Mouse (Mus musculus): ENCODE measurements around the gene Cd82. TPM values are rescaled to one million over a fixed set of nuclear protein-coding genes. Genes with fewer than 3 reads are reported as not detected.
A peak's percentile ranks its signal among the peaks of the same experiment; 100 is the strongest.

Cd82 gene
- total RNA-seq, 1 experiment from 2014 or later, result 203 TPM

DNA sequence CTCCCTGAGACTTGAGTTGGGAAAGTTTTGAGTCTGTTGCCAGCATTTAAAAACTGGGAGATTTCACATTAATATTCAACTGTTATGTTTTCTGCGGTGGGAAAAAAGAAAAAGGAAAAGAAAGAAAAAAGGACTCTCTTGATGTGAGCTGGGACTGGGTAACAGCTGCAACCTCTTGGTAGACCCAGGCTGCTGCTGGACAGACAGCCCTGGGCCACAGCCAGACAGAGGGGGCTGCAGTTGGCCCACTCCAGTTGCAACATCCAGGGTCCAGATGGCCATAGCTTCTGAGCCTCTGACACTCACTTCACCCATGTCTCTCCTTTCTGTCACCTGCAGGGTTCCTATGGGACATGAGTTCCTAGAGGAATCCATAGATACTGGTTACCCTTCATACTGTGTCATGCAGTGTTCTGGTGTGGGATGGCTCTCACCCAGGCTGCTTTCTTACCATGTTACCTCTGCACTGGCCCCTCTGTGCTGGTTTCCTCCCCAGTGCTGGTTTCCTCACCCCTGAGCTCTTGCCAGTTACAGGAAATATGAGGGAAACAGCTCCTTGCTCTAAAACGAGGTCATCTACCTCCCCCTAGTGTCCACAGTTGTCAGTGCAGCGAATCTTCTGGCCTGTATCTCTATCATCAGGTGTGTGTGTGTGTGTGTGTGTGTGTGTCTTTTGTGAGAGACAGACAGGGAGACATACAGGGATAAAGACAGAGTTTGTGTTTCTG, 8.1 kb upstream of the Cd82 start:
- ATAC-seq (replicated peaks; ENCODE audit: insufficient number of reproducible peaks, low FRiP score, low TSS enrichment, poor library complexity, severe bottlenecking), result peak; percentile 73

DNA sequence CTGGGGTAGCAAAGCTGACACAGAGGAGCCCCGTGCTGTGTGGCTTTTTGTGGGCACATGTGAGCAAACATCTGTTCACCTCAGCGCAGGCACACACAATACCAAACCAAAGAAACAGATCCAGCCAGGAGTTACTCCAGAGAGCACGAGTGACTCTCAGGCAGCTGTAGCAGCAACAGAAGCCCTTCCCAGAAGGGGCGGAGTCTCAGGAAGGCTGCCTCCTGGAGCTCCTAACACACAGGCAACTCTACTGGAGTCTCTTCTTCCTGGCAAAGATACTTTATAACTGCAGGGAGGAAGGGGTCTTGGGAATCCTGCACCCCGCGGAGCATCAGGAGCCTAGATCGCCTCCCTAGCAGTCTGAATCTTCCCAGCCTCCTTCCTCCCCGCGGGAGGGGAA, 7.2 kb upstream of the Cd82 start:
- ATAC-seq (replicated peaks; ENCODE audit: insufficient number of reproducible peaks, low FRiP score, low TSS enrichment, poor library complexity, severe bottlenecking), result no peak

DNA sequence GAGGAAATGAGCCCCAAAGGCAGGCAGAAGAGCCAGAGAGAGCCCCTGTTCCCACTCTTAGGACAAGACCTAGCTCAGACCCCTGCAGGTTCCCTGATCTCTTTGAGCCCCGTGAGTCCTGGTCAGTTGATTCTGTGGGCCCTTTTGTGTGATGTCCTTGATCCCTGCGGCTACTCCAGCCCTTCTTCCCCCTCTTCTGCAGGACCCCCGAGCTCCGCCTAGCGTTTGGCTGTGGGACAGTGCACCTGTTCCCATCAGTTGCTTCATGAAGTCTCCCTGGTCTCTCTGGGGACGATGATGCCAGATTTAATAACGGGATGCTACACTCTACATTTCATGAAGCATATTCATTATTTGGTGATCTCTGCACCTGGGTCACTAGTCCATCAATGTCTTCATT, 6.2 kb upstream of the Cd82 start:
- no peak for ATAC-seq (replicated peaks; ENCODE audit: insufficient number of reproducible peaks, low FRiP score, low TSS enrichment, poor library complexity, severe bottlenecking)

DNA sequence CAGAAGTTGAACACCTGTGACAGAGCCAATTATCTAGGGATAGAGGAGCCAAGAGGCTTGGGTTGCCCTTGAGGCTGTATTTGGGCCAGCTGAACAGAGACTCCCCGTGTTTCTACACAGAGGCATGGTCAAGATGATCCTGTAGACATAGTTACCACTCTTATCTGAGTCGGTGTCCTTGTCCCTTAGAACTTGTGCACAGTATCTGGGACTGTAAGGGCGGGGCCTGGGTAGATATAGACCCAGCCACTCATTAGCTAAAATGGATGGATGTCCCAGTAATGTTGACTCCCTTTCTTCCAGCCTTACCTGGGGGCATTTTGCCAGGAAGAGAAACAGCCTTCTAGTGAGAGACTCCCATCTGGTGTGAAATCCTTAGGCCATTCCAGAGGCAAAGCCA, 3.4 kb upstream of the Cd82 start:
- ATAC-seq (replicated peaks; ENCODE audit: insufficient number of reproducible peaks, low FRiP score, low TSS enrichment, poor library complexity, severe bottlenecking), result no peak

DNA sequence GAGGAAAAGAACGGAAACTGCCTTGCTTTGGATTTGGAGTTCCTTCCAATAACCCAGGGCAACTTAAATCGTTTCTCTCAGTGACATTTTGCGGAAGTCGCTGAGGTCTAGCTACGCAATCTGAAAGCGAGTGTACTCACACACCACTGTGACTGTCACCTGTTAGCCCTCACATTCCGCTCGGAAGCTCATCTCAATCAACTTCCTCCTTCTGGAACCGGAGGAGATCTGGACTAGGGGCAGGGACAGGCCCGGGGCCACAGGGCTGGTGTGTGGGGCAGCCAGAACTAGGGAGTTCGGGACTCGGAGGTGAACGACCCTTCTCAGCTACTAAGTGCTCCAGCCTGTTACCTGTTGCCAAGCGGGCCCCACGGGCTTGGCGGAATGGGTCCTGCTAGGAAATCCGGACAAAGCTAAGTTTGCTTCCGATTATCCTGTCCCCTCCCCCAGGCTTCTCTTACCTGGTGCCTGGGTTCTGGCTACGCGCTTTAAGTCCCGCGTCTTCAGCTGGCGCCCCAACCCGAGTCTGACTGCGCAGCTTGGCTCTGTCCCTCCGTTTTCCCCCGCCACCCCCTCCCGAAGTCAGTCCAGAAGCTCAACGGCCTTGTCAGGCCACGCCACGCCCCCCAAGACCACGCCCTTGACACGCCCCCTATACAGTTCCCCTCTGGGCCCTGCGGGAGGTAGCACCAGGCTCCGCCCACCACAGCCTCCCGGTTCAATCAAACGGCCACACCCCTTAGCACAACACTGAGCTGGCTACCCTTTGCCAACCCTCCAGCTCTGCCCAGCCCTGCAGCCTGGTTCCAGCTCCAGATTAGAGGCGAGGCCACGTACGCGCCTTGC, 848 bp downstream of the Cd82 start:
- ATAC-seq (replicated peaks; ENCODE audit: insufficient number of reproducible peaks, low FRiP score, low TSS enrichment, poor library complexity, severe bottlenecking), result peak; percentile 81

DNA sequence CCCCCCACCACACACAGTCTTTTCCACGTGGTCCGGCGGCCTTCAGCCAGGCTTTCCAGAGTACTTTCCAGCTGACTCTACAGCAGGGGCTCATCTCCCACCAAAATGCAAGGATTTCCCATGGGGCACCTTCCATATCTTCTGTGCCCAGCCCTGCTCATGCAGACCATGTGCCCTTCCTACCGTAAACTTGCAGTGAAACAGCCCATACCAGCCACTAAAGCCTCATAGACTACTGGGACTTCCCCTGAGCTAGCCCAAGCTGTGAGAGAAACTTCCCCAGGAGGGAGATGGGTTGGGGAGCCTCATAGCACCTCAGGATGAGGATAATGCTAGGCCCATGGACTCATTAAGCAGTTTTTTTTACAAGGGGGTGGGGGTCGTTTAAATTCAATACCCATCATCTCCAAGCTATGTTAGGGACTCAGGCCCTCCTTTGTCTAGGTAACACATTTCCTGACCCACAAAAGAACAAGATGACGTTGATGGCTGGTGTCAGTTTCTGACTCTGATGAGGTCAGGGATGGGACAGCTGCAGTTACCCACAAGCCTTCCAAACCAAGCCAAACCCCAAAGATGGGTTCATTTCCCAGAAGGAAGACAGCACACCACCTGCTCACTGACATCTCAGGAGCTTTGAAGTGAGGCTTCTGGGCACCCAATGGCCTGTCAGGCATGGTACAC, 2.0 kb downstream of the Cd82 start:
- ATAC-seq (replicated peaks; ENCODE audit: insufficient number of reproducible peaks, low FRiP score, low TSS enrichment, poor library complexity, severe bottlenecking), result no peak

DNA sequence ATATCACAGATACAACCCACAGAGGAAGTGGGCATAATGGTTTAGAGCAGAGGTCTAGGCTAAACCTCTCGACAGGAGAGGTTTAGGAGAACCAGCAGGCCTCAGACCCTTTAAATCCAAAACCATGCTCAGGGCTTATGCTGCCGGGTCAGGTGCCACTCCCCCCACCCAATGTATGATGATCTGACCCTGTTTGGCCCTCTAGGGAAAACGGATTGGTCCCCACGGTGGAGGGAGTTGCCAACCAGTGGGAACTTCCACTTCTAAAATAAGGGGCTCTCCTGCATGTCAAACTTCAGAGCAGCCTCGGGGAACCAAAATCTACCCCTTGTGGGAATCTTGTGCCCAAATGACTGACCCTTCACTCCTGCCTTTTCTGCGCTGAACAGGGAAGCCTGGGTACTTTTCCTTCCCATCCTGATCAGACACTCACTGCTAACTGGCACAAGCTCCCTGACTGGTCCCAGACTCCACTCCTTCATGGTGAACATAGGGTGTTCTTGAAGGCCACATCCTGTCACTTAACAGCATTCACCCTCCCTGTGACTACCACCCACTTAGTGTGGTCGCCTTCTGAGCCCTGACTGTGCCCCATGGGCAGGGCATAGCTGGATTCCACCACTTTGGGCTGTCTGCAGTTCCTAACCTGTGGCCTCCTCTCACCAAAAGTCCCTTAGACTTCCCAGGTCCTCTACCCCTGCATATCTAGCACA, 3.6 kb downstream of the Cd82 start:
- ATAC-seq (replicated peaks; ENCODE audit: insufficient number of reproducible peaks, low FRiP score, low TSS enrichment, poor library complexity, severe bottlenecking), result no peak

DNA sequence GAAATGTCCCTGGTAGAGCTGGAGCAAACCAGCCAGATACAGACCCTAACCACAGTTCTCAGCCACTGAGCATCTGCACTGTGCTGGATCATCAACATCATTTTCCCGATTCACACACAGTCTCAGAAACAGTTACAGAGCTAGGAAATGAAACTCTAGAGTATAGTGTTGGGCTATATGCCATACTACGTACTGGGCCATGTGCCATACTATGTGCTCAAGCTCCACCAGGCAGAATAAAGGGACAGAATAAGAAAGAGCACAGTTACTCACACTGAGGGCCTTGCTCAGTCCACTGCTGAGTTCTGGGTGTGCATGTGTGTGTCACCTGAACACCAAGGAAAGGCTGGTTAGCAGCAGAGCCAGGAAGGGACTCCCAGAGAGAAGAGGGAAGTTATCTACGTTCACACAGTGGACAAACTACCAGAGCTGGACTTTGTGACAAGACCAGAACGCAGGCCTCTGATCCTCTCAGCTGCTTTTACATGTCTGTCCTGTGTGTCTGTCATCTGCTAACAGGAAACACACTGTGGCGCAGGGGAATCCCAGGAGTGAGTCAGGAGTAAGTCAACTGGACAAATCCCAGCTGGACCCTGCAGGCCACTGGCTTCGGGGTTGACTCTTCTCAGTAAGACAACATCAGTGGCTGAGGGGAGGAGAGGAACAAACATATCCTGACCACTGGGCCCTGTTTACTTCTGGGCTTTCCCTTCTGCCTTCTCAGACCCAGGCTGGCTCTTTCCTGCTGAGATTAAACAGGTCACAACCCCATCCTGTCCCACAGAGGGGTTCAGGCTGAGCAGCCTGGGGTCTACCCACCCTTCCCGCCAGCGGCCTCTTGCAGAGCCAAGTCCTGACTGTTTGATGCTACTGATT, 4.4 kb downstream of the Cd82 start:
- ATAC-seq (replicated peaks; ENCODE audit: insufficient number of reproducible peaks, low FRiP score, low TSS enrichment, poor library complexity, severe bottlenecking), result no peak

DNA sequence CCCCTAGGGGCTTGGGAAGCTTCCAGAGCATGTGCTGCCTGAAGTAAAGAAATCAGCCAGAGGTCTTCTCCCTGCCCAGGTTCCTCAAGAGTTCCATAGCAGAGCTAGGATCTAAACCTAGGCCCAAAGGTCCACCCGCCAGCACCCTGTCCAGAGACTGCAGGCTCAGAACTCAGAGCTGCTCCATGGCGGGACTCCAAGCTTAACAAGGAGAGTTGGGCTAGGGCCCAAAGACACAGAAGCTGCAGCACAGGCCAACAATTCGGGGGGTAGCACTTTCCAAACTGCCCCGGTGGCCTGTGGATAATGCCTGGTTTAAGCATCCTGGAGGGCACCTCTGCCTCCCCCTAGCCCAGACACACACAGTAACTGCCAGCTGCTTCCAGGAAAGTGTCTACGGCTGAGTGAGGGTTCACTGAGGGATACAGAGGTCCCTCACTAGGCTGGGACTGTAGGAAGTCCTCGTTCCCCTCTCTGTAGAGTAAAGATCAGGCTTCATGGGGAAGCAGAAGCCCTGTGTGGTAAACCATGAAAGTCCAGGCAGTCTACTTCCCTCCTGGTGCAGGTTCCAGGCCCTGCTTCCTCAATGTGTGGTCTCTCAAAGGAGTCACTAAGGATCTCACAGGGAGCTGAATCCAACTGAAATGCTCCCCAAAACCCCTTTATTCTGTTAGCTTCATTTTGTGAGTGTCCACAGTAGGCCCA, 5.4 kb downstream of the Cd82 start:
- peak; percentile 13 for ATAC-seq (replicated peaks; ENCODE audit: insufficient number of reproducible peaks, low FRiP score, low TSS enrichment, poor library complexity, severe bottlenecking)

DNA sequence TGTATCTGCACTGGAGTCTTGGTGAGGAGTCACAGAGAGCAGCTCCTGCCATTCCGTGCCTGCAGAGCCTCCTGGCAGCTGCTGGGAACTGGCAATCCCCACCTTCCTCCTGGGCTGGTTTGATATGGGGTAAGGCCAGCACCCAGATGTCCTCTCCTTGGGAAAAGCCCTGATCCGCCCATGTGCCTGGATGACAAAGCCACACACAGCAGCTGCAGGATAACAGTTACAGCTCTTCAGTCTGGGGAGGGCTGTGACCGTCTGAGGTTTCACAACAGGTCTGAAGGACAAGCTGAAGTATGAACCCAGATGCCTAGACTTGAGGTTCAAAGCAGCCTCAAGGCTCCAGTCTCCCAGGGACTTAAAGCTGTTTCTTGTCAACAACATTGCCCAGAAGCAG, 6.8 kb downstream of the Cd82 start:
- no peak for ATAC-seq (replicated peaks; ENCODE audit: insufficient number of reproducible peaks, low FRiP score, low TSS enrichment, poor library complexity, severe bottlenecking)

DNA sequence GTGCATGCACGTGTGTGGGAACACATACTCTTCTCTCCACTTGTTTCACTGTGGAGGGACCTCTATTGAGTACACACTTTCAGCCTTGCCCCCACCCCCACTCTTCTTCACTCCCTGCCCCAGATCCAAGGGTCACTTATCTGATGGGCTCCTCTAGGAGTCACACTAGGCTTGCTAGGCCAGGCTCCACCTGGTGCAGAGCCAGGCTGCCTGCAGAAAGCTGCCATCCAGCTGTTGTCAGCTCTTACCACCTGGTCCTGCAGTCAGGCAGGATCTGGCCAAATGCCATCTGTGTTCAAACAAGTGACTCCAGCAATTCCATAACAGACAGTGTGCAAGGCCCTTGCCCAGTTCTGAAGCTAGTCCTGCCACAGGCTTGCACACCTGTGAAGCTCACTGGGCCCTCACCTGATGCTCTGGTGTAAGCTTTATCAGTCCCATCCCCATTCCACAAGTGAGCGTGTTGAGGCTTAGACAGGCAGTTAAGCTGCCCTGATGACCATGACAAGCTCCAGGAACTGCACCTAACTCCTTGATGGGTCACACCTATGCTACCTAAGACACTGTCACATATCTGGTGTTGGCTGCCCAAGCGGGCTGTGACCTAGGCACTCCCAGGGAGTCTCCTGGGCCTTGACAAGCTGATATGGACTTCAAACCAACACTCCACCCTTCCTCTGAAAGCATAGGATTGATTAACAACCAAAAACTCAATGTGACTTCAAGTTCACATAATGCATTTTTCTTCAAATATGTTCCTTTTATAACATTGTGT, 7.9 kb downstream of the Cd82 start:
- no peak for ATAC-seq (replicated peaks; ENCODE audit: insufficient number of reproducible peaks, low FRiP score, low TSS enrichment, poor library complexity, severe bottlenecking)

DNA sequence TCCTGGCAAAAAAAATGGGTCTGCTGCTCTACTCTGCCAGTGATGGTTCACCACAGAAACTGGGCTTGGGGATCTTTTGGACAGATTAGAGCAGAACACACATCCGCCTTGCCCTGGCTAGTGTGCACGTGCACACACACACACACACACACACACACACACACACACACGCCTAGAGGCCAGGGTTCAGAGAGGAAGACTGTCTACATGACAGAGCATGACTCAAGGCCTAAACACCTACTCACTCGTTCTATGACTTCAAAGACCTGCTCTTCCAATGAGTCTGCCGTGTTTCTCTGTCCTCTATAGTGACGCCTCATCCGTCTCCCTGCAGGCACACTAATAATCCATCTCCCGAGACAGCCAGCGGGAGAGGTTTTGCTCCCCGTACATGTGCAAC, 8.6 kb downstream of the Cd82 start:
- ATAC-seq (replicated peaks; ENCODE audit: insufficient number of reproducible peaks, low FRiP score, low TSS enrichment, poor library complexity, severe bottlenecking), result no peak

DNA sequence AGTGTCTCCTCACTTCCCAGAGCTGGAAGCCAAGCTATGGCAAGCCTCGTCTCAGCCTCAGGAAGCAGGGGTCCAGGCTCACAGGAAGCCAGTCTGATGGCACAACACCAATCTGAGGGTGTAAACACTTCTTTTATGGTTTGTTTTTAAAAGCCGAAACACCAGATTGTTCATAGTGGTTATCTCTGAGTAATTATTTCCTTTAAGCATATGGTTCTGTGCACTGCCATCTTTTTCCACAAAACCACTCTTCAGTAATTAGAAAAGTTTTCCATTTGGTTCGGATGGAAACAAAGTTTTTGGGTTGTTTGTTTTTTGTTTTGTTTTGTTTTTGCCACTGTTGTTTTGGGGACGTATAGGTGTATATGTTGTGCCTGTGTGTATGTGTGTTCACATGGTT, 9.9 kb downstream of the Cd82 start:
- no peak for ATAC-seq (replicated peaks; ENCODE audit: insufficient number of reproducible peaks, low FRiP score, low TSS enrichment, poor library complexity, severe bottlenecking)

DNA sequence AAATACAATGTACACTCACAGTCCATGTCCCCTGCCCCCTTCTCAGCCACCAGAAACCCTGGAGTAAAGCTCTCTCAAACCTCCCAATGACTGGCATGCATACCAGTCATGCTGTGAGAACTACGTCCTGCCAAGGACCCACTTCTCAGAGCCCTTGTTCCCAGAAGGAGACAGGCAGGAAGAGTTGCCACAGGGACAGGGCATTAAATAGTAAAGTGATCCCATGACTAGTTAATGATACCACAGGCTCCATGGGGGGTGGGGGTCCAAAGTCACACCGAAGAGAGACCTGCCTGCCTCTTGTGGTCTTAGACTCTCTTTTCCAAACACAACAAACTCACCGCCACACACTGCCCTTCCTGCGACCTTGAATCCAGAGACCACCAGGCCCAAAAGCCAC, 10.4 kb downstream of the Cd82 start:
- ATAC-seq (replicated peaks; ENCODE audit: insufficient number of reproducible peaks, low FRiP score, low TSS enrichment, poor library complexity, severe bottlenecking), result no peak

DNA sequence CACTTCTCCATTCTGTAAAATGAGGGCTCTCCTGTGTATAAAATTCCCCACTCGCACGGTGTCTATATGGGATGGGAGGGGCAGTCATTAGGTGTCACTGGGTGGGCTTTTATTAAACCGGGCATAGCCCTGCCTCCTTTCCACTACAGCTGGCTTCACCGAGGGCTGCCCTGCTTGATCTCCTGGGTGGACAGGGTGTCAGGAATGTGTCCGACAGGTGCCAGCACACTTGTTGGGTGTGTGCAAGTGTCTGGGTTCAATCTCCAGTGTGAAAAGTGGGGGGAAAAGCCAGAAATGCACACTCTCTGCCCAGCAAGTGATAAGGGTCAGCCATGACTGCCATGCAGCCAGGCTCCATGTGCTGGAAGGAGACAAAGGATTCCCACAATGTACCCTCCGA, 10.9 kb downstream of the Cd82 start:
- ATAC-seq (replicated peaks; ENCODE audit: insufficient number of reproducible peaks, low FRiP score, low TSS enrichment, poor library complexity, severe bottlenecking), result no peak

DNA sequence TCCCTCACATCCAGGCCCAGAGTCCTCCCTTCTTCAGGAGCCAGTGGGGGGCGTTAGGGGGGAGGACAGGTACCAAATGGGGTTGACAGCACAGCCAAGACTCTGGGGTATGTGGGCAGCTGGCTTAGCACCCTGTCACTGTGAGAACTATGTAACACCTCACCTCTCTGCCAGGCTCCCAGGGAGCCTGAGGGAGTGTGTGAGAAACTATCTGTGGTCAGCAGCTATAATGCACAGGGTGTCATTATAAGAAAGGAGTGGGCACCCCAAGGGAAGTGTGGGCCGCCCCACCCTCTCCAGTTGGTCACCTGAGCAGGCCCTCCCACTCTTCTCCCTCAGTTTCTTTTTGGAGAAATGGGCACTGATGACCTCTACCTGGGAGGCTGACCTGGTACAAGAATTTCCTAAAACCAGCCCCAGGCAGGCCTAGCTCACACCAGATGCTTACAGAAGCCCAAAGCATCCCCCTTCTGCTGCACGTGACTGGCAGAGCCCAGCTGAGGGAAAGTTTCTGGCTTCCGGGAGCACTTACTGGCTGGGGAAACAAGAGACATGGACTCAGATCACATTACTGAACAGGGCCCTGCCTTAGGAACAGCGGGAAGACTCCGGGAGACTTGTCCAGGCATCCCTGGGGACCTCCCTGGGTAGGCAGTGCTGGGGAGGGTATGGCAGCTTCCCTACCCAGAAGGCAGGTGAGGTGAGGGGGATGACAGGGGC, 11.6 kb downstream of the Cd82 start:
- ATAC-seq (replicated peaks; ENCODE audit: insufficient number of reproducible peaks, low FRiP score, low TSS enrichment, poor library complexity, severe bottlenecking), result no peak; the same call in 1 of the 2 replicates
